Mouse (Mus musculus): Measurements from ENCODE around the gene Cfl2. TPM values are rescaled to one million over a fixed set of nuclear protein-coding genes. Genes with fewer than 3 reads are reported as not detected.

Cfl2 gene
- total and polyA plus RNA-seq, 3 experiments = 156 to 392 (median 333) TPM

- peak overlapping the region; percentile 99 for H3K27ac ChIP-seq
- H3K36me3 ChIP-seq (ENCODE audit: control insufficient read depth, insufficient read depth, low read length) = peaks cover 40% of the 10 kb centered on the region
- no peak overlapping the region for H3K9ac ChIP-seq (ENCODE audit: low read depth, low read length)
- intact Hi-C loops (cut with DNase I) = no loop called here
- no peaks in the 10 kb centered on the region for H3K79me2 ChIP-seq (replicated peaks; ENCODE audit: control insufficient read depth, insufficient read depth, low read length)
- no peak for TF ChIP-seq POLR2A (IDR thresholded peaks at IDR 0.05; ENCODE audit: insufficient read depth, low read depth, low read length)
- TF ChIP-seq CTCF (IDR thresholded peaks at IDR 0.05) = 0 out of 2 replicates have a peak, but pooled peaks have one; percentile 10
- TF ChIP-seq EP300 (IDR thresholded peaks at IDR 0.05; ENCODE audit: insufficient read depth, low read depth, low read length) = no peak
- H3K4me1 ChIP-seq (ENCODE audit: control insufficient read depth, insufficient read depth, low read length) = peaks cover 4% of the 10 kb centered on the region
- 8% methylated on average over 6 of the region's 6 CpGs for WGBS
- DNase-seq = no peak
- H3K27me3 ChIP-seq (ENCODE audit: control insufficient read depth, insufficient read depth, low read length) = no peaks in the 10 kb centered on the region
- no peak overlapping the region for H3K4me3 ChIP-seq
These were observed 3.1 kb downstream of the Cfl2 start for GRCm38 (mm10) chr12:54859531-54859930.

GRCm38 (mm10) chr12:54850551-54850950, 12.1 kb downstream of the Cfl2 start:
- H3K4me1 ChIP-seq (ENCODE audit: control insufficient read depth, insufficient read depth, low read length) = no peaks in the 10 kb centered on the region; the same call in 1 of the 2 replicates
- 65% methylated on average over 2 of the region's 2 CpGs for WGBS
- no peak overlapping the region for H3K4me3 ChIP-seq
- H3K9ac ChIP-seq (ENCODE audit: low read depth, low read length) = no peak overlapping the region
- H3K27ac ChIP-seq = no peak overlapping the region
- no peaks in the 10 kb centered on the region for H3K79me2 ChIP-seq (replicated peaks; ENCODE audit: control insufficient read depth, insufficient read depth, low read length)
- DNase-seq = no peak
- intact Hi-C loops (cut with DNase I) = no loop called here
- TF ChIP-seq EP300 (IDR thresholded peaks at IDR 0.05; ENCODE audit: insufficient read depth, low read depth, low read length) (no peak), CTCF (IDR thresholded peaks at IDR 0.05) (no peak), POLR2A (IDR thresholded peaks at IDR 0.05; ENCODE audit: insufficient read depth, low read depth, low read length) (no peak)
- no peaks in the 10 kb centered on the region for H3K27me3 ChIP-seq (ENCODE audit: control insufficient read depth, insufficient read depth, low read length)
- no peaks in the 10 kb centered on the region for H3K36me3 ChIP-seq (ENCODE audit: control insufficient read depth, insufficient read depth, low read length)

GRCm38 (mm10) chr12:54844415-54844814, 18.3 kb downstream of the Cfl2 start:
- Histone ChIP-seq H3K27ac (no peak overlapping the region), H3K4me3 (no peak overlapping the region), H3K79me2 (replicated peaks; ENCODE audit: control insufficient read depth, insufficient read depth, low read length) (no peaks in the 10 kb centered on the region), H3K36me3 (ENCODE audit: control insufficient read depth, insufficient read depth, low read length) (no peaks in the 10 kb centered on the region), H3K9ac (ENCODE audit: low read depth, low read length) (no peak overlapping the region), H3K4me1 (ENCODE audit: control insufficient read depth, insufficient read depth, low read length) (no peaks in the 10 kb centered on the region), H3K27me3 (ENCODE audit: control insufficient read depth, insufficient read depth, low read length) (no peaks in the 10 kb centered on the region)
- TF ChIP-seq CTCF (IDR thresholded peaks at IDR 0.05) (no peak), EP300 (IDR thresholded peaks at IDR 0.05; ENCODE audit: insufficient read depth, low read depth, low read length) (no peak), POLR2A (IDR thresholded peaks at IDR 0.05; ENCODE audit: insufficient read depth, low read depth, low read length) (no peak)
- intact Hi-C loops (cut with DNase I) = no loop called here
- DNase-seq = no peak

- intact Hi-C loops (cut with DNase I) = no loop called here
- no peak overlapping the region for H3K9ac ChIP-seq (ENCODE audit: low read depth, low read length)
- DNase-seq = no peak
- H3K4me1 ChIP-seq (ENCODE audit: control insufficient read depth, insufficient read depth, low read length) = no peaks in the 10 kb centered on the region
- no peaks in the 10 kb centered on the region for H3K79me2 ChIP-seq (replicated peaks; ENCODE audit: control insufficient read depth, insufficient read depth, low read length)
- TF ChIP-seq CTCF (IDR thresholded peaks at IDR 0.05) = no peak
- no peak for TF ChIP-seq POLR2A (IDR thresholded peaks at IDR 0.05; ENCODE audit: insufficient read depth, low read depth, low read length)
- TF ChIP-seq EP300 (IDR thresholded peaks at IDR 0.05; ENCODE audit: insufficient read depth, low read depth, low read length) = no peak
- H3K4me3 ChIP-seq = no peak overlapping the region
- no peak overlapping the region for H3K27ac ChIP-seq
- H3K36me3 ChIP-seq (ENCODE audit: control insufficient read depth, insufficient read depth, low read length) = no peaks in the 10 kb centered on the region
- H3K27me3 ChIP-seq (ENCODE audit: control insufficient read depth, insufficient read depth, low read length) = no peaks in the 10 kb centered on the region
- 70% methylated on average over 1 of the region's 1 CpGs for WGBS
These were observed 21.1 kb downstream of the Cfl2 start for GRCm38 (mm10) chr12:54841576-54841975.

GRCm38 (mm10) chr12:54839815-54840214, 22.9 kb downstream of the Cfl2 start:
- H3K79me2 ChIP-seq (replicated peaks; ENCODE audit: control insufficient read depth, insufficient read depth, low read length) = no peaks in the 10 kb centered on the region
- H3K4me1 ChIP-seq (ENCODE audit: control insufficient read depth, insufficient read depth, low read length) = peaks cover 4% of the 10 kb centered on the region
- no peaks in the 10 kb centered on the region for H3K27me3 ChIP-seq (ENCODE audit: control insufficient read depth, insufficient read depth, low read length)
- no peak overlapping the region for H3K27ac ChIP-seq
- H3K9ac ChIP-seq (ENCODE audit: low read depth, low read length) = no peak overlapping the region
- H3K36me3 ChIP-seq (ENCODE audit: control insufficient read depth, insufficient read depth, low read length) = no peaks in the 10 kb centered on the region
- TF ChIP-seq CTCF (IDR thresholded peaks at IDR 0.05) (no peak), POLR2A (IDR thresholded peaks at IDR 0.05; ENCODE audit: insufficient read depth, low read depth, low read length) (no peak), EP300 (IDR thresholded peaks at IDR 0.05; ENCODE audit: insufficient read depth, low read depth, low read length) (no peak)
- H3K4me3 ChIP-seq = no peak overlapping the region
- 89% methylated on average over 2 of the region's 2 CpGs for WGBS
- intact Hi-C loops (cut with DNase I) = loop anchor here (10.0 kb wide), 1 partner anchor 145 kb away; the partner anchor contains the start of gene Gm20403
- no peak for DNase-seq

- DNase-seq = no peak
- Histone ChIP-seq H3K27me3 (ENCODE audit: control insufficient read depth, insufficient read depth, low read length) (no peaks in the 10 kb centered on the region), H3K4me1 (ENCODE audit: control insufficient read depth, insufficient read depth, low read length) (peaks cover 6% of the 10 kb centered on the region), H3K36me3 (ENCODE audit: control insufficient read depth, insufficient read depth, low read length) (no peaks in the 10 kb centered on the region), H3K9ac (ENCODE audit: low read depth, low read length) (no peak overlapping the region), H3K27ac (no peak overlapping the region), H3K4me3 (no peak overlapping the region), H3K79me2 (replicated peaks; ENCODE audit: control insufficient read depth, insufficient read depth, low read length) (no peaks in the 10 kb centered on the region)
- TF ChIP-seq CTCF (IDR thresholded peaks at IDR 0.05) = no peak
- TF ChIP-seq POLR2A (IDR thresholded peaks at IDR 0.05; ENCODE audit: insufficient read depth, low read depth, low read length) = no peak
- TF ChIP-seq EP300 (IDR thresholded peaks at IDR 0.05; ENCODE audit: insufficient read depth, low read depth, low read length) = no peak
- intact Hi-C loops (cut with DNase I) = loop anchor here (10.0 kb wide), 1 partner anchor 146 kb away; the partner anchor contains the start of gene Gm20403
These were observed 23.7 kb downstream of the Cfl2 start for GRCm38 (mm10) chr12:54838931-54839330.

Data from heart, adult 2 months (tissue).